Mouse (Mus musculus): ENCODE results near the gene Shh. TPM values are rescaled to one million over a fixed set of nuclear protein-coding genes. Genes with fewer than 3 reads are reported as not detected.
A peak's percentile ranks its signal among the peaks of the same experiment; 100 is the strongest.

Gene Shh
- polyA plus RNA-seq, 1 experiment from 2014 or later: 5.6 TPM

DNA sequence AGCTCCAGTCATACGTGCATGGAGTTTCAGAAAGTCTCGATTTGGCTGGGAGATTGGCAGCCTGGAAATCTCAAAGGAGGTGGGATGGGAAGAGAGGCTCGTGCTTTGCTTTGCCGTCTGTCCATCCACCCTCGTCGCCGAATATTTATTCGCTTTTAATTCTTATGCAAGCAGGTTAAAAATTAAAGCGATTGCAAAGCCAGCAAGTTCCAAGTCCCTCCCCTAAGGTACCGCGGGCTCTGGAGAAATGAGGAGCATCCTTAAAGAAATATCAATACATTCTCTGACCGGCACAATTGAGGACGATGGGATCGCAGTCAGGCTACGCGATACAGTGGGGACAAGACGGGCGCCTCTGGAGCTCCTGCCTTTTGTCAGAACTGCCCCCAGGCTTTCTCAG is 1.5 kb downstream of the Shh start:
- peak overlapping the region; percentile 61; the same call in 1 of the 2 replicates for H3K9ac ChIP-seq
- H3K36me3 ChIP-seq: no peaks in the 10 kb centered on the region
- H3K9me3 ChIP-seq (replicated peaks): no peaks in the 10 kb centered on the region
- H3K27ac ChIP-seq: no peak overlapping the region
- no peak for ATAC-seq (ENCODE audit: low FRiP score)
- H3K27me3 ChIP-seq: peaks cover 99% of the 10 kb centered on the region
- WGBS: under 1% methylated on average over 18 of the region's 18 CpGs
- peaks cover 42% of the 10 kb centered on the region for H3K4me1 ChIP-seq
- peak overlapping the region; percentile 51 for H3K4me3 ChIP-seq
- peak overlapping the region; percentile 93 for H3K4me2 ChIP-seq (replicated peaks)

DNA sequence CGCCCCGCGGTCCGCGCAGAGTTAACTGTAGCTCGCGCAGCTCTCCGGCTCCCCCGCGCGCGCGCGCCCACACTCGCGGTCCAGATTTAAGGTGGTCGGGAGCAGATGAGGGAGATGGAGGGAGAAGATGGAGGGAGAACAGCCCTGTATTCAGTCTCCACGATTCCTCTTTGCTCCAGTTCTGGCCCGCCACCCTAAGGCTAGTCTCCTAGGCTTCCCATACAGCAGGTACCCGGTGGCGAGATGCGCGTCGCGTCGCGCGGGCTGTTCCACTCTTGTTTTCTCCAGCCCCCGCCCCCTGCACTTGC is 2.0 kb downstream of the Shh start:
- peak overlapping the region; percentile 51 for H3K4me3 ChIP-seq
- H3K9ac ChIP-seq: peak overlapping the region; percentile 61
- no peak overlapping the region for H3K27ac ChIP-seq
- under 1% methylated on average over 29 of the region's 29 CpGs for WGBS
- peak overlapping the region; percentile 93 for H3K4me2 ChIP-seq (replicated peaks)
- H3K9me3 ChIP-seq (replicated peaks): no peaks in the 10 kb centered on the region
- H3K36me3 ChIP-seq: no peaks in the 10 kb centered on the region
- peaks cover 46% of the 10 kb centered on the region for H3K4me1 ChIP-seq
- peak; percentile 54 for ATAC-seq (ENCODE audit: low FRiP score)
- peaks cover 99% of the 10 kb centered on the region for H3K27me3 ChIP-seq

DNA sequence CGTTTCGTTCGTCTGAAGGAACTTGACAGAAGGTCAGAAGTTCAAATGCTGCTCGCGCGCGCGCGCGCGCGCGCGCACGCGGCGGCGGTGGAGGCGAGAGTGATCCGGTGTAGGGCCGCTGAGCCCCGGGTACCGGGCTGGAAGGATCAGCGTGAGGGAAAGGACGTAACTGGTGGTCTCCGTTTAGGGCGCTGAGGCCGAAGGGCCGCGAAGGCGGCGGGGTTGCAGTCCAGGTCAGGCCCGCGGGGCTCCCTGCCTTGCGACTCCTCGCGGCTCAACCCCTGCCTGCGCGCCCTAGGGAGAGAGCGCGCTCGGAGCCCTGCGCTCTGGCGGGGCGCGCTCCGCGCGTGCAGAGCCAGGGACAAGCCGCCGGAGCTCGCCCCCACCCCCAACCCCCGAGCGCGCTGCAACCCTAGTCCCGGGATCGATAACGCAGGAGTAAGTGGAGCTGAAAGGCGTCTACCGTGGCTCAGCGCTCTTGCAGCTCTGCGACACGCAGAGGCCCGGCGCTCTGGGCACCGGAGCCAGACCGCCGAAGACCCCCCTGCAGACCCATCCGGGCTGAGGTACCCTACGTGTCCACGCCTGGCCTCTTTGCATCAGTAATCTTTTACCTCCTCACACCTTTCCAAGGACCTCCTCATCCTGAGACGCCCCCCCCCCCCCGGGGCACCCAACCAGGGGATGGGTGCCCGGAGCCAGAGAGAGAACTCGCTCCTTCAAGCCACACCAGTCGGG is 2.5 kb downstream of the Shh start:
- H3K4me3 ChIP-seq: peak overlapping the region; percentile 51
- H3K27me3 ChIP-seq: peaks cover 100% of the 10 kb centered on the region
- peaks cover 51% of the 10 kb centered on the region for H3K4me1 ChIP-seq
- ATAC-seq (ENCODE audit: low FRiP score): peak; percentile 33
- no peaks in the 10 kb centered on the region for H3K9me3 ChIP-seq (replicated peaks)
- H3K4me2 ChIP-seq (replicated peaks): peak overlapping the region; percentile 93
- H3K27ac ChIP-seq: no peak overlapping the region
- under 1% methylated on average over 68 of the region's 76 CpGs for WGBS
- H3K36me3 ChIP-seq: no peaks in the 10 kb centered on the region
- peak overlapping the region; percentile 61 for H3K9ac ChIP-seq

DNA sequence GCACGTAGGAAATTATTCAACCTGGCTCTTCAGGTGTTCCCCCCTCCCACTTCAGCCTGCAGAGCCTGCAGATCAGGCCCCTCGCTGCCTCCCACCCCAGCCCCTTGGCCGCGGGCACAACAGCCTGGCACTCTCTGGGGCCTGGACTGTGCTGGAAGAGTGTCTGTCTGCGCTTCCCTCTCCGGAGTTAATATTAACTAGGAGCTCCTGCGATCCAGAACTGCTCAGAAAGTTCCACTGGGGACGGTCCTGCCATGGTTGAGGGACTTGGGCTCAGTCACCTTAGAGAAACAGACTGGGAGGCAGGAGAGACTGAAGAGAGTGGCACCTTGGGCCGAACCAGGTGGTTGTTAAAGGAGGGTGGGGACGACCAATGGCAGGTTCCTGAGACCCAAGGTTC is 3.4 kb downstream of the Shh start:
- Histone ChIP-seq H3K27me3 (peaks cover 100% of the 10 kb centered on the region), H3K4me3 (peak overlapping the region; percentile 51), H3K9ac (no peak overlapping the region), H3K9me3 (replicated peaks) (no peaks in the 10 kb centered on the region), H3K4me2 (replicated peaks) (peak overlapping the region; percentile 93), H3K4me1 (peaks cover 60% of the 10 kb centered on the region), H3K27ac (no peak overlapping the region), H3K36me3 (no peaks in the 10 kb centered on the region)
- no peak for ATAC-seq (ENCODE audit: low FRiP score)
- WGBS: under 1% methylated on average over 10 of the region's 10 CpGs

DNA sequence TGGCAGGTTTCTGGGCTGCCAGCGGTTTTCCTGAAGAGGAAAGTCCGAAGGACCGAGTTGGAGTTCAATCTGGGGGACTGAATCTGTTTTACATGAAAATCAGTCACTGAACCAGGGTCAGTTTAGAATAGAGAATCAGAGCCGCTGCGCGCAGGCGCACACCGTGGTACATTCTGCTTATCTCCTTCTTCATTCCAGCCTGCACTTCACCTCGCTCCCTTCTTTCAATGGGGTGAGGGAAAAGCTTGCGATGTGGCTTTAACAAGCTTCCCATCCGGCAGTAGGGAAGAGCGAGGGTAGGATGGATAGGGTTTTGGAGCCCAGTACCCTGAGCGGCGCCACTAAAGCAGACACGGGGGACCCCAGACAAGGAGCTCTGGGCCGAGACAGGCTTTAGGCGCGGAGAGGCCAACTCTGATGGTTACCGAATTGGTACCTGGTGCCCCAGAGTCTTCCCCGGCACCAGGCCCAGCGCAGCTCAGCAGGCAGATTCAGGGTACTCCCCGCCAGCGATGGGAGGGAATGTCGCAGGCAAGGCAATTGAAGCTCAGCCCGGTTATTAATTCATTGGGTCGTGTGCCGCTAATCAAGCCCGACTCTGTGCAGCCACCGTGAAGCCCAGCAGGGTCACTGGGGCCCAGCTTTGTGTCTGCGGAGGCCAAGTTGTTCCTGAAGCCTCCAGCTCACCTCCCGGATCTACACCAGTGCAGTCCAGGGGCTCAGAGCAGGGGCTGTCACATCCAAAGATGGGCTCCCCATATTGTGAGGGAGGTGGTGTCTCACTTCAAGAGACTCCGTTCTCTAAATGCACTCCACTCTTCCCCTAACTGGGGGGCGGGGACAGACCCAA is 4.1 kb downstream of the Shh start:
- 2% methylated on average over 33 of the region's 33 CpGs for WGBS
- Histone ChIP-seq H3K4me1 (peaks cover 67% of the 10 kb centered on the region), H3K36me3 (no peaks in the 10 kb centered on the region), H3K4me2 (replicated peaks) (peak overlapping the region; percentile 93), H3K27ac (no peak overlapping the region), H3K9ac (no peak overlapping the region; the same call in 1 of the 2 replicates), H3K27me3 (peaks cover 100% of the 10 kb centered on the region), H3K4me3 (peak overlapping the region; percentile 51), H3K9me3 (replicated peaks) (no peaks in the 10 kb centered on the region)
- ATAC-seq (ENCODE audit: low FRiP score): no peak

DNA sequence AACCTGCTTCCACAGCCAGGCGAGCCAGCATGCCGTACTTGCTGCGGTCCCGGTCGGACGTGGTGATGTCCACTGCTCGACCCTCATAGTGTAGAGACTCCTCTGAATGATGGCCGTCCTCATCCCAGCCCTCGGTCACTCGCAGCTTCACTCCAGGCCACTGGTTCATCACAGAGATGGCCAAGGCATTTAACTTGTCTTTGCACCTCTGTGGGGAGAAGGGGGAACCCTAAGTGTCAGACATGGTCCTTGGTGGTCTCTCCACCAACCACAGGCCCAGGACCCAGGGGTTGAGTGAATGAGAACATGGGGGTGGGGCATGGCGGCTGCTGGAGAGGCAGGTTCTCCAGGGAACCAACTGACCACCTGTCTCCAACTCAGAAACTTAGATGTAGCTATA is 5.7 kb downstream of the Shh start:
- Histone ChIP-seq H3K27ac (no peak overlapping the region), H3K27me3 (peaks cover 94% of the 10 kb centered on the region), H3K4me3 (no peak overlapping the region), H3K36me3 (no peaks in the 10 kb centered on the region), H3K4me2 (replicated peaks) (no peak overlapping the region), H3K9ac (no peak overlapping the region), H3K9me3 (replicated peaks) (no peaks in the 10 kb centered on the region), H3K4me1 (peaks cover 68% of the 10 kb centered on the region)
- no peak for ATAC-seq (ENCODE audit: low FRiP score)
- WGBS: 11% methylated on average over 11 of the region's 11 CpGs

DNA sequence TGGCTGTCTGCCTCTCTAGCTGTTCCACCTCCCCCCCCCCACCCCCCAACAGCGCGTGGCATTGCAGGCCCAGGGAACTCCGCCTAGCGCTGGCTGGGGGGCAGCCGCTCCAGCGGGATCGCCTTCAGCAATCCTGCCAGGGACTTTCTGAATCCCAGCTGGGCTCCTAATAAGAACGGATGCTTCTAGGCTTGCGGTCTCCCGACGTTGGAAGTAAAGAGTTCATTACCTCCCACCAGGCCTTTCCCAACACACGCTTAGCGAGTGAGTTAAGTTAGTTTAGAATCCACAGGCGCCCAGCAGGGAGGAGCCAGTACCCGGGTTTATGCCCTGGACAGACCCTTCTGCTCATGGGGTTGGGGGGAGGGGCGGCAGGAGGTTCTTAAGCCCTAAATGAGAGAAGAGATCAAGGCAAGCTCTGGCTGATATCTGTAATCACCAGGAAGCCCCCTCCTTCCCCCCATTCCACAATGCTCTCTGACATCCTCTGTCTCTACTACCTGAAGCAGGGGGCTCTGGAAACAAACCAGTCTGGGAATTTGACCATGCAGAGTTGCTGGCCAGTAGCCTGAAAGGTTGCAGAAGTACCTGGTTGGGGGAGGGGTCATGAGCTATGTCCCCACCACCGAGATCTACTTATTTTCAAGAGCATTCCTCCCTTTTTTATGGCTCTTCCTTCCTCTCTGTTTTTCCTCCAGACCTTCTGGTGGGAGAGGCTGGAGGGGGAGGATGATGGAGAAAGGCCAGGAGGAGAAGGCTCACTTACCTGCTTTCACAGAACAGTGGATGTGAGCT is 6.3 kb downstream of the Shh start:
- no peaks in the 10 kb centered on the region for H3K9me3 ChIP-seq (replicated peaks)
- no peaks in the 10 kb centered on the region for H3K36me3 ChIP-seq
- H3K27me3 ChIP-seq: peaks cover 94% of the 10 kb centered on the region
- no peak overlapping the region for H3K9ac ChIP-seq
- H3K4me1 ChIP-seq: peaks cover 63% of the 10 kb centered on the region
- no peak overlapping the region for H3K27ac ChIP-seq
- H3K4me3 ChIP-seq: 0 out of 2 replicates have a peak overlapping the region, but pooled peaks have one; percentile 43
- peak overlapping the region; percentile 77; the same call in 1 of the 2 replicates for H3K4me2 ChIP-seq (replicated peaks)
- ATAC-seq (ENCODE audit: low FRiP score): no peak
- WGBS: 0% methylated on average over 17 of the region's 17 CpGs

DNA sequence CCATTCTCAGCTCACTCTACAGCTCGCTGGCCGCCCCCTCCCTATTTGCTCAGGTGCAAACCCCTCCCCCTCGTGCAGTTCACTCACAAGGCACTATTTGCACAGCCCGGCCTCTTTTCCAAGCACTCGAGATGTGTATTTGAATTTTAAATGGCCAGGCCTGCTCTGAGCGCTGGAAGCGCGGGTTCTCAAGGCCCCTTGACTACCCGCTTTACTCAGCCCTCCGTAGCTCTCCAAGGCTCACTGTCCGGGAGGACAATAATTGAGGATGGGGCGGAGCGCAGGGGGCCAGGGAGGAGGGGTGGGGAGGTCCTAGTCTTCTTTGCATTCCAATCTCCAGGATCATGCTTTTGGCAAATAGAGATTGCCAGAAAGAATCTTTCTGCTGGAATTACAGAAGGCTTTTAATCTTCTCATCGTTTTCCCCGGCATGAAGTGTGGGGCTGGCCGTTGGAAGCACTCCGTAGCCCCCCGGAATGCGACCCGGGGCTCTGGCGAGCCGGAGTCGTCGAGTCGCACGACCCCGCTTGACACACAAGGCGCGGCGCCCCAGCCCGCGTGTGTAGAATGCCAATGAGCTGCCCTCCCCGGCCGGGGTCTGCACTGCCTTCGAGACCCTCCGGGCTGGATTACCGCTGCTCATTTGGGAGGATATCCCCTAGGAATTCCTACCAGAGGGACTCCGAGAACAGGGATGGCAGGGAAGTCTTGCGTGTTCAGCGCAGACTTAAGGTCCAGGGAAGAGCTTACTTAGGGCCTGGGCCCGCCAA is 7.4 kb downstream of the Shh start:
- peak; percentile 63 for ATAC-seq (ENCODE audit: low FRiP score)
- peak overlapping the region; percentile 43; the same call in 1 of the 2 replicates for H3K4me3 ChIP-seq
- H3K9me3 ChIP-seq (replicated peaks): no peaks in the 10 kb centered on the region
- H3K36me3 ChIP-seq: no peaks in the 10 kb centered on the region
- WGBS: 1% methylated on average over 41 of the region's 41 CpGs
- H3K9ac ChIP-seq: no peak overlapping the region
- peaks cover 87% of the 10 kb centered on the region for H3K27me3 ChIP-seq
- peak overlapping the region; percentile 77 for H3K4me2 ChIP-seq (replicated peaks)
- peaks cover 56% of the 10 kb centered on the region for H3K4me1 ChIP-seq
- H3K27ac ChIP-seq: no peak overlapping the region

DNA sequence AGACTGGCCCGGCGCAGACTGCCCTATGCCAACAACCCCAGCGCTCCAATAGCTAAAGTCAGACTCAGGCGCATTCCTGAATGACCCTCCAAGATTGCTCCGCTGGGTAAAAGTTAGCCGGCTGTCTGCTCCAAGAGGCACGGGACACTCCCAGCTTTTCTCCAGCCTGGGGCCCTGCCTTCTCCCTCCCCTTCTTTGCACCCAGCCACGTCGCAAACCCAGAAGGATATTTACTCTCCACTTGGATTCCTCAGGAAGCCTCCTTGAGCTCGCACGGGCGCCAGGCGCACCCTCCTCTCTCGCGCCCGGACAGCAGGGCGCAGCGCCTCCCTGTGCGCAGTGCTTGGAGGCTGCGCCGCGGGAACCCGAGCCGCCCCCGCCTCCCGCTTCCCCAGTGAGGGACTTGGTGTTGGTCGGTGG is 8.2 kb downstream of the Shh start:
- ATAC-seq (ENCODE audit: low FRiP score): no peak
- H3K4me2 ChIP-seq (replicated peaks): peak overlapping the region; percentile 77
- H3K9me3 ChIP-seq (replicated peaks): no peaks in the 10 kb centered on the region
- no peaks in the 10 kb centered on the region for H3K36me3 ChIP-seq
- under 1% methylated on average over 25 of the region's 27 CpGs for WGBS
- H3K4me3 ChIP-seq: peak overlapping the region; percentile 43
- peaks cover 48% of the 10 kb centered on the region for H3K4me1 ChIP-seq
- peaks cover 79% of the 10 kb centered on the region for H3K27me3 ChIP-seq
- H3K27ac ChIP-seq: peak overlapping the region; percentile 57; the same call in 1 of the 2 replicates
- no peak overlapping the region for H3K9ac ChIP-seq

DNA sequence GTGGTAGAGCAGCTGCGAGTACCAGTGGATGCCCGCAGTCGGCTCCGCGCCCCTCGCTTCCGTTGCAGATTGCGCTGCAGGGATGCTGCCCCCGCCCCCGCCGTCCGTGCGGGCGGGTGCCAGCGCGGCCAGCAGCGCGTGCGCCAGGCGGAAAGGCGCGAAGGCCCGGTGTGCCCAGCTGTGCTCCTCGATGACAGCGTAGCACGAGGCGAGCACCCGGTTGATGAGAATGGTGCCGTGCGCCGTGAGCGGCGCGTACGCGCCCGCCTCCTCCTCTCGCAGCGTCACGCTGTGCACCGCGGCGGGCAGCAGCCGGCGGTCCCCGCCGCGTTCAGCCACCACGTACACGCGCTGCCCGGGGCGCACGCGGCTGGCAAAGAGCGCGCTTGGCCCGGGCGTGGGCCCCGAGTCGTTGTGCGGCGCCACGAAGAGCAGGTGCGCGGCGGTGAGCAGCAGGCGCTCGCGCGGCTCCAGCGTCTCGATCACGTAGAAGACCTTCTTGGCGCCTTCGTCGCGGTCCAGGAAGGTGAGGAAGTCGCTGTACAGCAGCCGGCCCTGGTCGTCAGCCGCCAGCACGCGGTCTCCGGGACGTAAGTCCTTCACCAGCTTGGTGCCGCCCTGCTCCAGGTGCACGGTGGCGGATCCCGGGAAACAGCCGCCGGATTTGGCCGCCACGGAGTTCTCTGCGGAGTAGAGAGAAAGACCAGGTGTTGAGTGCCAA is 9.0 kb downstream of the Shh start:
- Histone ChIP-seq H3K4me2 (replicated peaks) (peak overlapping the region; percentile 77), H3K9ac (peak overlapping the region; percentile 35; the same call in 1 of the 2 replicates), H3K9me3 (replicated peaks) (no peaks in the 10 kb centered on the region), H3K36me3 (no peaks in the 10 kb centered on the region), H3K4me1 (peaks cover 45% of the 10 kb centered on the region), H3K27ac (no peak overlapping the region), H3K27me3 (peaks cover 72% of the 10 kb centered on the region), H3K4me3 (peak overlapping the region; percentile 43)
- WGBS: under 1% methylated on average over 92 of the region's 95 CpGs
- ATAC-seq (ENCODE audit: low FRiP score): peak; percentile 12; the same call in 1 of the 2 replicates

DNA sequence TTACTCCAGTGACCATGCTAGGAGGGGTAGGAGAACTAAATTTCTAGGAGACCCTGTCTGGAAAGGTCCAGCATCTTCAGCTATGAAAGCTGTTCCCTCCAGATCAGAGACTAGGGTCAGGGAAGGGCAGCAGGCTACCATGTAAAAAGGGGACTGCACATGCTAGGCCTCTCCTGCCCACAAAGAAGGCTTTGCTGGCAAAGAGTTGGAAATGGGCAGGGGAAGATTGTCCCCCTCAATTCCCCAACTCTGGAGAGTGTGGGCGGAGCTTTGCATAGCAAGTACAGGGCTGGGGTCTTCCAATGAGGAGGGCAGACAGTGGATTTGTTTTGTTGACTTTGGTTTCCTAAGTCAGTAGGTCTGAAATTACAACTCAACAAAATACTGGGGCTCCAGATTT is 10.7 kb downstream of the Shh start:
- H3K4me3 ChIP-seq: no peak overlapping the region
- H3K4me1 ChIP-seq: peaks cover 36% of the 10 kb centered on the region
- ATAC-seq (ENCODE audit: low FRiP score): no peak
- H3K27me3 ChIP-seq: peaks cover 55% of the 10 kb centered on the region
- H3K4me2 ChIP-seq (replicated peaks): no peak overlapping the region
- H3K27ac ChIP-seq: no peak overlapping the region
- no peaks in the 10 kb centered on the region for H3K36me3 ChIP-seq
- H3K9me3 ChIP-seq (replicated peaks): no peaks in the 10 kb centered on the region
- WGBS: 68% methylated on average over 1 of the region's 1 CpGs
- H3K9ac ChIP-seq: no peak overlapping the region
